Mouse (Mus musculus) limb, embryonic 12.5 days (tissue): ENCODE measurements at regions not wholly inside any gene's neighbourhood (a gene's known extent, or its start where the extent isn't known, plus 50 kb on each side); places are given as distances from the start of the nearest gene placed in this dataset.

Experiments used
- ATAC-seq: fragments of 200-750 bp; cut with Nextera tagmentation; 2 replicates; pipeline ENCODE4 v1.8.0; 2017; ENCODE audit warnings: low read depth, moderate TSS enrichment; ENCODE audit not compliant: insufficient number of reproducible peaks, insufficient read depth, low FRiP score, low TSS enrichment
- H3K27ac ChIP-seq: fragments of 300-500 bp; sonication (generic); 2 replicates; pipeline ENCODE4 v1.5.1; 2016; ENCODE audit warnings: mild to moderate bottlenecking, moderate library complexity
- H3K27me3 ChIP-seq: fragments of 300-500 bp; sonication (generic); 2 replicates; pipeline ENCODE4 v1.6.1; 2016; ENCODE audit warnings: mild to moderate bottlenecking, moderate library complexity
- H3K36me3 ChIP-seq: fragments of 300-500 bp; sonication (generic); 2 replicates; pipeline ENCODE4 v1.6.1; 2016; ENCODE audit warnings: mild to moderate bottlenecking, moderate library complexity
- H3K4me1 ChIP-seq: fragments of 300-500 bp; sonication (generic); replicated peaks from 2 replicates; pipeline ENCODE4 v1.6.1; 2016
- H3K4me2 ChIP-seq: fragments of 300-500 bp; sonication (generic); 2 replicates; pipeline ENCODE4 v1.6.1; 2016; ENCODE audit warnings: mild to moderate bottlenecking, moderate library complexity
- H3K4me3 ChIP-seq: fragments of 300-500 bp; sonication (generic); replicated peaks from 2 replicates; pipeline ENCODE4 v1.5.1; 2016; ENCODE audit warnings: mild to moderate bottlenecking
- H3K9ac ChIP-seq: fragments of 300-500 bp; sonication (generic); replicated peaks from 2 replicates; pipeline ENCODE4 v1.6.1; 2016; ENCODE audit warnings: mild to moderate bottlenecking, moderate library complexity
- H3K9me3 ChIP-seq: fragments of 300-500 bp; sonication (generic); 2 replicates; pipeline ENCODE4 v1.6.1; 2016; ENCODE audit warnings: mild to moderate bottlenecking, moderate library complexity
- WGBS: fragments of 180-500 bp; shearing (Covaris S2); methylation state at CpG from one replicate; pipeline ENCODE4 v1.1.7; 2016; 5-methylcytosine and 5-hydroxymethylcytosine counted together

GRCm38 (mm10) chr4:47534959-47535358 is 60.5 kb downstream of the Sec61b start:
- no peak overlapping the region for H3K27ac ChIP-seq
- H3K4me3 ChIP-seq = no peak overlapping the region
- H3K27me3 ChIP-seq = 0 out of 2 replicates have a peak, but pooled peaks cover 3% of the 10 kb centered on the region
- H3K9me3 ChIP-seq = no peaks in the 10 kb centered on the region
- 84% methylated on average over 11 of the region's 11 CpGs for WGBS
- H3K4me1 ChIP-seq = no peaks in the 10 kb centered on the region
- H3K36me3 ChIP-seq = no peaks in the 10 kb centered on the region
- no peak for ATAC-seq
- H3K4me2 ChIP-seq = no peak overlapping the region
- H3K9ac ChIP-seq = no peak overlapping the region

- ATAC-seq = no peak
- Histone ChIP-seq H3K9ac (no peak overlapping the region), H3K36me3 (no peaks in the 10 kb centered on the region), H3K4me2 (no peak overlapping the region), H3K27ac (no peak overlapping the region), H3K27me3 (no peaks in the 10 kb centered on the region), H3K4me1 (peaks cover 4% of the 10 kb centered on the region; the same call in 1 of the 2 replicates), H3K4me3 (no peak overlapping the region), H3K9me3 (no peaks in the 10 kb centered on the region)
- 71% methylated on average over 3 of the region's 3 CpGs for WGBS
These were observed 93.2 kb downstream of the Sec61b start for GRCm38 (mm10) chr4:47567694-47568093.

- Histone ChIP-seq H3K9ac (no peak overlapping the region), H3K27me3 (no peaks in the 10 kb centered on the region), H3K27ac (no peak overlapping the region), H3K9me3 (no peaks in the 10 kb centered on the region), H3K4me2 (no peak overlapping the region), H3K4me1 (peaks cover 4% of the 10 kb centered on the region; the same call in 1 of the 2 replicates), H3K4me3 (no peak overlapping the region), H3K36me3 (no peaks in the 10 kb centered on the region)
- 89% methylated on average over 5 of the region's 5 CpGs for WGBS
- ATAC-seq = no peak
These were observed 96.4 kb downstream of the Sec61b start for GRCm38 (mm10) chr4:47570846-47571245.

GRCm38 (mm10) chr4:47576011-47576410 is 101.6 kb downstream of the Sec61b start:
- 83% methylated on average over 4 of the region's 4 CpGs for WGBS

GRCm38 (mm10) chr4:47577490-47577889 is 103.0 kb downstream of the Sec61b start:
- H3K9me3 ChIP-seq = no peaks in the 10 kb centered on the region
- 86% methylated on average over 3 of the region's 3 CpGs for WGBS

More at GRCm38 (mm10) chr4:47576011-47576410, 101.6 kb downstream of the Sec61b start:
- Histone ChIP-seq H3K36me3 (no peaks in the 10 kb centered on the region), H3K9me3 (no peaks in the 10 kb centered on the region), H3K4me1 (peaks cover 4% of the 10 kb centered on the region; the same call in 1 of the 2 replicates), H3K27ac (no peak overlapping the region), H3K27me3 (no peaks in the 10 kb centered on the region), H3K4me3 (no peak overlapping the region), H3K4me2 (no peak overlapping the region), H3K9ac (no peak overlapping the region)
- ATAC-seq = no peak

GRCm38 (mm10) chr4:47578637-47579036 is 104.2 kb downstream of the Sec61b start:
- ATAC-seq = no peak
- no peaks in the 10 kb centered on the region for H3K4me1 ChIP-seq
- no peak overlapping the region for H3K9ac ChIP-seq
- no peak overlapping the region for H3K27ac ChIP-seq
- no peaks in the 10 kb centered on the region for H3K27me3 ChIP-seq
- no peaks in the 10 kb centered on the region for H3K9me3 ChIP-seq
- no peaks in the 10 kb centered on the region for H3K36me3 ChIP-seq
- 85% methylated on average over 10 of the region's 10 CpGs for WGBS
- no peak overlapping the region for H3K4me3 ChIP-seq
- no peak overlapping the region for H3K4me2 ChIP-seq

More at GRCm38 (mm10) chr4:47577490-47577889, 103.0 kb downstream of the Sec61b start:
- Histone ChIP-seq H3K4me3 (no peak overlapping the region), H3K4me2 (no peak overlapping the region), H3K27ac (no peak overlapping the region), H3K36me3 (no peaks in the 10 kb centered on the region), H3K27me3 (no peaks in the 10 kb centered on the region), H3K9ac (no peak overlapping the region), H3K4me1 (peaks cover under 1% of the 10 kb centered on the region; the same call in 1 of the 2 replicates)
- ATAC-seq = no peak

- WGBS = 87% methylated on average over 5 of the region's 5 CpGs
These were observed 106.1 kb downstream of the Sec61b start for GRCm38 (mm10) chr4:47580556-47580955.

GRCm38 (mm10) chr4:47587256-47587655 is 112.8 kb downstream of the Sec61b start:
- 51% methylated on average over 5 of the region's 5 CpGs for WGBS
- Histone ChIP-seq H3K4me2 (no peak overlapping the region), H3K9me3 (no peaks in the 10 kb centered on the region), H3K27me3 (no peaks in the 10 kb centered on the region), H3K9ac (no peak overlapping the region), H3K27ac (no peak overlapping the region), H3K36me3 (no peaks in the 10 kb centered on the region), H3K4me3 (no peak overlapping the region), H3K4me1 (no peaks in the 10 kb centered on the region; the same call in 1 of the 2 replicates)
- no peak for ATAC-seq

More at GRCm38 (mm10) chr4:47580556-47580955, 106.1 kb downstream of the Sec61b start:
- Histone ChIP-seq H3K27ac (no peak overlapping the region), H3K27me3 (no peaks in the 10 kb centered on the region), H3K36me3 (no peaks in the 10 kb centered on the region), H3K9me3 (no peaks in the 10 kb centered on the region), H3K9ac (no peak overlapping the region), H3K4me1 (no peaks in the 10 kb centered on the region), H3K4me3 (no peak overlapping the region), H3K4me2 (no peak overlapping the region)
- ATAC-seq = no peak

GRCm38 (mm10) chr4:47592271-47592986 is 118.0 kb downstream of the Sec61b start:
- Histone ChIP-seq H3K4me3 (no peak overlapping the region), H3K9me3 (no peaks in the 10 kb centered on the region), H3K4me1 (no peaks in the 10 kb centered on the region), H3K27me3 (no peaks in the 10 kb centered on the region), H3K4me2 (no peak overlapping the region), H3K9ac (no peak overlapping the region), H3K27ac (no peak overlapping the region), H3K36me3 (no peaks in the 10 kb centered on the region)
- WGBS = 86% methylated on average over 11 of the region's 11 CpGs
- ATAC-seq = no peak

- Histone ChIP-seq H3K27ac (no peak overlapping the region), H3K9me3 (no peaks in the 10 kb centered on the region), H3K27me3 (no peaks in the 10 kb centered on the region), H3K36me3 (no peaks in the 10 kb centered on the region), H3K4me3 (no peak overlapping the region), H3K9ac (no peak overlapping the region), H3K4me1 (no peaks in the 10 kb centered on the region), H3K4me2 (no peak overlapping the region)
- ATAC-seq = no peak
- WGBS = 82% methylated on average over 7 of the region's 7 CpGs
These were observed 118.7 kb downstream of the Sec61b start for GRCm38 (mm10) chr4:47593155-47593554.

GRCm38 (mm10) chr4:47594171-47594570 is 119.7 kb downstream of the Sec61b start:
- no peaks in the 10 kb centered on the region for H3K27me3 ChIP-seq
- no peak overlapping the region for H3K4me3 ChIP-seq
- WGBS = 89% methylated on average over 6 of the region's 6 CpGs
- H3K4me1 ChIP-seq = no peaks in the 10 kb centered on the region
- H3K27ac ChIP-seq = no peak overlapping the region
- H3K9ac ChIP-seq = no peak overlapping the region
- H3K36me3 ChIP-seq = no peaks in the 10 kb centered on the region
- no peaks in the 10 kb centered on the region for H3K9me3 ChIP-seq
- no peak for ATAC-seq
- H3K4me2 ChIP-seq = no peak overlapping the region

GRCm38 (mm10) chr4:47595841-47596240 is 121.4 kb downstream of the Sec61b start:
- Histone ChIP-seq H3K9ac (no peak overlapping the region), H3K4me3 (no peak overlapping the region), H3K27ac (no peak overlapping the region), H3K4me2 (no peak overlapping the region), H3K4me1 (no peaks in the 10 kb centered on the region), H3K36me3 (no peaks in the 10 kb centered on the region), H3K9me3 (no peaks in the 10 kb centered on the region), H3K27me3 (no peaks in the 10 kb centered on the region)
- 69% methylated on average over 10 of the region's 10 CpGs for WGBS
- ATAC-seq = no peak
